In genomic region chr7:120835449-120836359, GRCm38 (mm10) we compare ENCODE assay signal across 8 mouse cellular contexts. TPM values are rescaled to one million over a fixed set of nuclear protein-coding genes. Genes with fewer than 3 reads are reported as not detected.
A peak's percentile ranks its signal among the peaks of the same experiment; 100 is the strongest.
DNase-seq lines count a peak whose midpoint lies in the region; ATAC-seq and TF ChIP-seq lines count a peak whose summit lies in the region.

No protein-coding gene starts in this region.

- H3K4me2 ChIP-seq in intestine, postnatal 0 days (replicated peaks; ENCODE audit: low read depth), result peak overlapping the region; percentile 67
- peak overlapping the region; percentile 56 for H3K4me2 ChIP-seq in midbrain, embryonic 11.5 days

- H3K36me3 ChIP-seq in embryonic facial prominence, embryonic 10.5 days (replicated peaks), result no peaks in the 10 kb centered on the region
- H3K36me3 ChIP-seq in intestine, postnatal 0 days (ENCODE audit: control insufficient read depth, insufficient read depth), result no peaks in the 10 kb centered on the region
- no peaks in the 10 kb centered on the region for H3K36me3 ChIP-seq in midbrain, embryonic 11.5 days (ENCODE audit: control insufficient read depth, insufficient read depth, low read length)

- H3K27me3 ChIP-seq in embryonic facial prominence, embryonic 10.5 days (replicated peaks; ENCODE audit: low read depth, poor library complexity, severe bottlenecking), result peaks cover 33% of the 10 kb centered on the region
- no peaks in the 10 kb centered on the region for H3K27me3 ChIP-seq in intestine, postnatal 0 days (replicated peaks; ENCODE audit: control insufficient read depth, insufficient read depth, low read length)
- peaks cover 8% of the 10 kb centered on the region; the same call in 1 of the 2 replicates for H3K27me3 ChIP-seq in midbrain, embryonic 11.5 days (ENCODE audit: control insufficient read depth, insufficient read depth, low read length)

- peak; percentile 95 for DNase-seq in adrenal gland, postnatal 14 days
- DNase-seq in embryonic facial prominence, embryonic 10.5 days (ENCODE audit: low spot score), result peak; percentile 91
- peak; percentile 91 for DNase-seq in left cerebral cortex, postnatal 4 days
- DNase-seq in midbrain, embryonic 11.5 days (ENCODE audit: low spot score, missing footprints), result peak; percentile 99
- peak; percentile 95 for DNase-seq in right cerebral cortex, postnatal 4 days
- peak; percentile 94 for DNase-seq in yolk sac, embryonic 10.5 days (ENCODE audit: low spot score)

- intact Hi-C loops in left cerebral cortex, postnatal 4 days (cut with DNase I), result loop anchor here (2.0 kb wide), 1 partner anchor 81 kb away; the partner anchor contains the start of gene Polr3e

- H3K27ac ChIP-seq in embryonic facial prominence, embryonic 10.5 days (replicated peaks), result peak overlapping the region; percentile 76
- H3K27ac ChIP-seq in intestine, postnatal 0 days (ENCODE audit: low read depth, low read length), result peak overlapping the region; percentile 78; the same call in 1 of the 2 replicates
- peak overlapping the region; percentile 14; the same call in 1 of the 2 replicates for H3K27ac ChIP-seq in midbrain, embryonic 11.5 days (ENCODE audit: low read depth, low read length)

- peak overlapping the region; percentile 38; the same call in 1 of the 2 replicates for H3K9ac ChIP-seq in intestine, postnatal 0 days (ENCODE audit: low read depth, low read length)
- peak overlapping the region; percentile 57 for H3K9ac ChIP-seq in midbrain, embryonic 11.5 days (ENCODE audit: low read length)

- H3K4me3 ChIP-seq in embryonic facial prominence, embryonic 10.5 days, result peak overlapping the region; percentile 60
- H3K4me3 ChIP-seq in intestine, postnatal 0 days (ENCODE audit: low read depth, low read length), result peak overlapping the region; percentile 62
- peak overlapping the region; percentile 59 for H3K4me3 ChIP-seq in midbrain, embryonic 11.5 days (ENCODE audit: low read depth, low read length)

- TF ChIP-seq CTCF in intestine, postnatal 0 days (IDR thresholded peaks at IDR 0.05; ENCODE audit: low read depth), result peak; percentile 100

- peak; percentile 63 for ATAC-seq in granulocyte monocyte progenitor cell, adult 5-6 weeks (replicated peaks; ENCODE audit: poor library complexity, severe bottlenecking)
- peak; percentile 83 for ATAC-seq in intestine, postnatal 0 days
- peak; percentile 90 for ATAC-seq in midbrain, embryonic 11.5 days (ENCODE audit: low FRiP score)

- H3K9me3 ChIP-seq in embryonic facial prominence, embryonic 10.5 days, result no peaks in the 10 kb centered on the region
- H3K9me3 ChIP-seq in intestine, postnatal 0 days (ENCODE audit: control insufficient read depth), result no peaks in the 10 kb centered on the region
- H3K9me3 ChIP-seq in midbrain, embryonic 11.5 days (ENCODE audit: control insufficient read depth, low read length), result no peaks in the 10 kb centered on the region

- H3K4me1 ChIP-seq in embryonic facial prominence, embryonic 10.5 days, result peaks cover 22% of the 10 kb centered on the region
- H3K4me1 ChIP-seq in intestine, postnatal 0 days (replicated peaks; ENCODE audit: control insufficient read depth, insufficient read depth, low read length), result 0 out of 2 replicates have a peak, but pooled peaks cover 2% of the 10 kb centered on the region
- H3K4me1 ChIP-seq in midbrain, embryonic 11.5 days (ENCODE audit: control insufficient read depth, insufficient read depth, low read length), result peaks cover under 1% of the 10 kb centered on the region

- WGBS in embryonic facial prominence, embryonic 10.5 days, result 1% methylated on average over 41 of the region's 41 CpGs
- WGBS in intestine, postnatal 0 days, result under 1% methylated on average over 41 of the region's 41 CpGs
- under 1% methylated on average over 41 of the region's 41 CpGs for WGBS in midbrain, embryonic 11.5 days

RNA-seq across cellular contexts. Expression of gene Eef2k, which starts 6.9 kb away (rescaled TPM):
- total RNA-seq in adrenal gland, postnatal 14 days (2021), result 22.4 and 25.4 TPM in 2 replicates
- 33.8 and 34.5 TPM in 2 replicates for polyA plus RNA-seq in embryonic facial prominence, embryonic 10.5 days (2016; fragmentation: Nextera tagmentation; extraction: Ambion mirVana)
- total RNA-seq in granulocyte monocyte progenitor cell, adult 5-6 weeks (2014; fragmentation: Nextera tagmentation), result 49.3 and 60.6 TPM in 2 replicates
- 65.4 and 80.5 TPM in 2 replicates for total RNA-seq in granulocyte monocyte progenitor cell, adult 5-6 weeks (2017)
- 14.1 and 14.2 TPM in 2 replicates for polyA plus RNA-seq in intestine, postnatal 0 days (2015; fragmentation: Nextera tagmentation; extraction: Ambion mirVana)
- 10 to 100 TPM; 74.3 to 74.6 TPM for total RNA-seq in left cerebral cortex, postnatal 4 days (2021)
- polyA plus RNA-seq in midbrain, embryonic 11.5 days (2014; fragmentation: Nextera tagmentation; extraction: Ambion mirVana), result 9.9 and 10.5 TPM in 2 replicates

RNA-seq across cellular contexts. Expression of gene Gm5737, which starts 23.5 kb away (rescaled TPM):
- total RNA-seq in adrenal gland, postnatal 14 days (2021), result 0.60 and 0.70 TPM in 2 replicates
- polyA plus RNA-seq in embryonic facial prominence, embryonic 10.5 days (2016; fragmentation: Nextera tagmentation; extraction: Ambion mirVana), result not detected in 2 replicates
- not detected in 2 replicates for total RNA-seq in granulocyte monocyte progenitor cell, adult 5-6 weeks (2014; fragmentation: Nextera tagmentation)
- total RNA-seq in granulocyte monocyte progenitor cell, adult 5-6 weeks (2017), result not detected in 2 replicates
- not detected in 2 replicates for polyA plus RNA-seq in intestine, postnatal 0 days (2015; fragmentation: Nextera tagmentation; extraction: Ambion mirVana)
- under 1 TPM; 0.28 to 0.40 TPM for total RNA-seq in left cerebral cortex, postnatal 4 days (2021)
- polyA plus RNA-seq in midbrain, embryonic 11.5 days (2014; fragmentation: Nextera tagmentation; extraction: Ambion mirVana), result not detected in 2 replicates

Comparison
In these comparisons a context has a peak if more than half of its experiments do, and no peak if none do; other contexts are left out.
1. Peak in every context shown above with its lines: DNase-seq, ATAC-seq, H3K4me3 ChIP-seq and H3K27ac ChIP-seq.
2. H3K27ac ChIP-seq: peak in every context shown above with its lines; median percentile 78 in intestine, postnatal 0 days; 76 in embryonic facial prominence, embryonic 10.5 days; 14 in midbrain, embryonic 11.5 days.